Comparison of ENCODE assay signal across 15 mouse cellular contexts in the genomic region with DNA sequence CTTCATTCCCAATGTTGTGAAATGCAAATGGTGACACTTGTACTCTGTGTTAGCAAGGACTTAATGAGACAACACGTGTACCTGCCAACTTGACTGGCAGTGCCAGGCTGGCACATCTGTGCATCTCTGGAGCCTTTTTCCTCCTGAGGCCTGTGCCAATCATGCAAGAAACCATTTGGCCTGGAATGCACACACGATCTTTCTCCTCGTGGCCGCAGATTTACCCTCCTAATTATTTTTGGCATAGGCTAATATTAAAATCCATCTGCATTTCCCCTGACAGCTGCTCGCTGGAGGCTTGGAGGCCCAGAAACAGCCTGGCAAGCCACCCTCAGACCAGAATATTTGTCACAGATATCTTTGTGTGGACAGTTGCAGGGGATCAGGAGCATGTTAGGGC. TPM values are rescaled to one million over a fixed set of nuclear protein-coding genes. Genes with fewer than 3 reads are reported as not detected.
DNase-seq lines count a peak whose midpoint lies in the region; ATAC-seq and TF ChIP-seq lines count a peak whose summit lies in the region.
"Had no signal": no experiment of that assay in that cellular context is flagged by ENCODE, and none has a peak within 500 bp of the region (broad histone marks: within the 10 kb centered on the region; RNA-seq: fewer than 3 reads in every experiment).

No protein-coding gene starts in this region.

- peaks cover 23% of the 10 kb centered on the region for H3K4me1 ChIP-seq in intestine, embryonic 15.5 days (replicated peaks)
- no peaks in the 10 kb centered on the region for H3K4me1 ChIP-seq in intestine, postnatal 0 days (replicated peaks; ENCODE audit: control insufficient read depth, insufficient read depth, low read length)
- peaks cover 6% of the 10 kb centered on the region; the same call in 1 of the 2 replicates for H3K4me1 ChIP-seq in neural tube, embryonic 14.5 days (ENCODE audit: control insufficient read depth, insufficient read depth, low read length)
- H3K4me1 ChIP-seq: liver, embryonic 13.5 days had no signal

- no peak for TF ChIP-seq CTCF in intestine, postnatal 0 days (IDR thresholded peaks at IDR 0.05; ENCODE audit: low read depth)

- H3K4me2 ChIP-seq in intestine, embryonic 15.5 days (replicated peaks), result no peak overlapping the region
- H3K4me2 ChIP-seq in intestine, postnatal 0 days (replicated peaks; ENCODE audit: low read depth), result no peak overlapping the region
- no peak overlapping the region for H3K4me2 ChIP-seq in neural tube, embryonic 14.5 days (ENCODE audit: low read depth, low read length)
- H3K4me2 ChIP-seq: liver, embryonic 13.5 days; neural tube, embryonic 12.5 days had no signal

- H3K27ac ChIP-seq in intestine, embryonic 15.5 days, result peak overlapping the region; percentile 58; the same call in 1 of the 2 replicates
- no peak overlapping the region for H3K27ac ChIP-seq in intestine, postnatal 0 days (ENCODE audit: low read depth, low read length)
- H3K27ac ChIP-seq in neural tube, embryonic 14.5 days (ENCODE audit: low read depth, low read length), result peak overlapping the region; percentile 25; the same call in 1 of the 2 replicates
- H3K27ac ChIP-seq: liver, embryonic 13.5 days; neural tube, embryonic 12.5 days had no signal

- no peak overlapping the region for H3K9ac ChIP-seq in intestine, embryonic 15.5 days
- no peak overlapping the region for H3K9ac ChIP-seq in intestine, postnatal 0 days (ENCODE audit: low read depth, low read length)
- no peak overlapping the region for H3K9ac ChIP-seq in neural tube, embryonic 14.5 days (replicated peaks; ENCODE audit: low read depth, low read length)
- H3K9ac ChIP-seq: liver, embryonic 13.5 days; neural tube, embryonic 12.5 days had no signal

- H3K27me3 ChIP-seq in intestine, embryonic 15.5 days (replicated peaks), result no peaks in the 10 kb centered on the region
- no peaks in the 10 kb centered on the region for H3K27me3 ChIP-seq in intestine, postnatal 0 days (replicated peaks; ENCODE audit: control insufficient read depth, insufficient read depth, low read length)
- H3K27me3 ChIP-seq in neural tube, embryonic 14.5 days (ENCODE audit: control insufficient read depth, insufficient read depth, low read length), result no peaks in the 10 kb centered on the region
- H3K27me3 ChIP-seq: liver, embryonic 13.5 days; neural tube, embryonic 12.5 days had no signal

- ATAC-seq in intestine, embryonic 15.5 days, result no peak
- no peak for ATAC-seq in intestine, postnatal 0 days
- ATAC-seq in neural tube, embryonic 14.5 days (ENCODE audit: low read depth), result no peak
- ATAC-seq in CD4-positive, CD25-positive, alpha-beta regulatory T cell, adult 4 months, result no peak

- H3K4me3 ChIP-seq in intestine, embryonic 15.5 days (replicated peaks), result no peak overlapping the region
- no peak overlapping the region for H3K4me3 ChIP-seq in intestine, postnatal 0 days (ENCODE audit: low read depth, low read length)
- no peak overlapping the region for H3K4me3 ChIP-seq in neural tube, embryonic 14.5 days (ENCODE audit: low read depth, low read length)
- H3K4me3 ChIP-seq: liver, embryonic 13.5 days; neural tube, embryonic 12.5 days had no signal

- DNase-seq in adrenal gland, postnatal 10 days, result peak; percentile 59
- no peak for DNase-seq in adrenal gland, adult 8-10 months
- DNase-seq in neural tube, embryonic 10.5 days (ENCODE audit: extremely low spot score, low spot score), result no peak
- no peak for DNase-seq in c-Kit-positive CD71-positive TER-119-positive erythroid progenitor cells, embryonic 14.5 days (ENCODE audit: low spot score)
- DNase-seq: adrenal gland, postnatal 25 days; cerebellum, adult 11 months; gastrocnemius, postnatal 14 days; kidney, adult 11 months; liver, embryonic 13.5 days; thymus, adult 2 months had no signal

- WGBS in intestine, embryonic 15.5 days, result 77% methylated on average over 5 of the region's 5 CpGs
- 78% methylated on average over 5 of the region's 5 CpGs for WGBS in intestine, postnatal 0 days
- WGBS in neural tube, embryonic 14.5 days, result 46% methylated on average over 5 of the region's 5 CpGs

- H3K9me3 ChIP-seq in intestine, embryonic 15.5 days, result no peaks in the 10 kb centered on the region
- no peaks in the 10 kb centered on the region for H3K9me3 ChIP-seq in intestine, postnatal 0 days (ENCODE audit: control insufficient read depth)
- no peaks in the 10 kb centered on the region for H3K9me3 ChIP-seq in neural tube, embryonic 14.5 days (ENCODE audit: control insufficient read depth, low read length)
- H3K9me3 ChIP-seq: liver, embryonic 13.5 days; neural tube, embryonic 12.5 days had no signal

- no peaks in the 10 kb centered on the region for H3K36me3 ChIP-seq in intestine, embryonic 15.5 days
- no peaks in the 10 kb centered on the region for H3K36me3 ChIP-seq in intestine, postnatal 0 days (ENCODE audit: control insufficient read depth, insufficient read depth)
- H3K36me3 ChIP-seq in neural tube, embryonic 14.5 days (ENCODE audit: control insufficient read depth, insufficient read depth, low read length), result no peaks in the 10 kb centered on the region
- H3K36me3 ChIP-seq: liver, embryonic 13.5 days had no signal

RNA-seq across cellular contexts. Expression of gene Nkd1, which starts 56.5 kb away (rescaled TPM):
- total RNA-seq in adrenal gland, postnatal 10 days (2021), result 10 to 100 TPM; 35.3 to 40.0 TPM
- total RNA-seq in adrenal gland, adult 8-10 months (2022), result 10 to 100 TPM; 38.0 to 56.5 (median 46.5) TPM
- polyA plus RNA-seq in intestine, embryonic 15.5 days (2015; fragmentation: Nextera tagmentation; extraction: Ambion mirVana), result 33.1 and 34.9 TPM in 2 replicates
- polyA plus RNA-seq in intestine, postnatal 0 days (2015; fragmentation: Nextera tagmentation; extraction: Ambion mirVana), result 24.5 and 26.2 TPM in 2 replicates
- 29.9 and 38.4 TPM in 2 replicates for polyA plus RNA-seq in neural tube, embryonic 14.5 days (2014; fragmentation: Nextera tagmentation; extraction: Ambion mirVana)
- not detected for polyA plus RNA-seq in CD4-positive, CD25-positive, alpha-beta regulatory T cell, adult 4 months (2017; shearing (Covaris generic))

RNA-seq across cellular contexts. Expression of gene Snx20, which starts 58.3 kb away (rescaled TPM):
- 1 to 10 TPM; 2.5 to 2.7 TPM for total RNA-seq in adrenal gland, postnatal 10 days (2021)
- total RNA-seq in adrenal gland, adult 8-10 months (2022), result 1 to 10 TPM; 1.2 to 3.0 (median 2.4) TPM
- 5.1 and 5.6 TPM in 2 replicates for polyA plus RNA-seq in intestine, embryonic 15.5 days (2015; fragmentation: Nextera tagmentation; extraction: Ambion mirVana)
- 37.1 and 41.6 TPM in 2 replicates for polyA plus RNA-seq in intestine, postnatal 0 days (2015; fragmentation: Nextera tagmentation; extraction: Ambion mirVana)
- 1.0 and 1.2 TPM in 2 replicates for polyA plus RNA-seq in neural tube, embryonic 14.5 days (2014; fragmentation: Nextera tagmentation; extraction: Ambion mirVana)
- polyA plus RNA-seq in CD4-positive, CD25-positive, alpha-beta regulatory T cell, adult 4 months (2017; shearing (Covaris generic)), result 10 to 100 TPM; 15.0 to 16.8 TPM

Comparison
In these comparisons a context has a peak if more than half of its experiments do, and no peak if none do; other contexts are left out.
1. RNA of gene Nkd1, which starts 56.5 kb away (polyA plus RNA-seq): 33.1 to 34.9 TPM in intestine, embryonic 15.5 days, 29.9 to 38.4 TPM in neural tube, embryonic 14.5 days and 24.5 to 26.2 TPM in intestine, postnatal 0 days; not detected in CD4-positive, CD25-positive, alpha-beta regulatory T cell, adult 4 months; every median in the first group is over 10 times any median in the second.